Mouse (Mus musculus) activated CD4-positive, CD25-positive, alpha-beta regulatory T cell, adult 9 weeks (primary cell): ENCODE data around the gene Tssk1. TPM values are rescaled to one million over a fixed set of nuclear protein-coding genes. Genes with fewer than 3 reads are reported as not detected.

Experiments
- polyA plus RNA-seq: library from polyadenylated mRNA; unstranded; fragments of 100-300 nt; shearing (Covaris generic); gene quantifications from one replicate; pipeline ENCODE4 v1.2.1, GENCODE M21; 2017

Gene Tssk1
- polyA plus RNA-seq, result not detected

GRCm38 (mm10) chr16:17893923-17894322, at the start of gene Tssk1:
Tssk1 (plus strand) TSS chr16:17894223.

GRCm38 (mm10) chr16:17891567-17891959, 2.5 kb upstream of the Tssk1 start, which contains the start of gene Gm20518:
Gm20518 (minus strand) TSS chr16:17891671.

GRCm38 (mm10) chr16:17898462-17898861, 4.4 kb downstream of the Tssk1 start, which contains the start of the genes Dgcr2 and Tssk2:
Dgcr2 (minus strand) TSS chr16:17898562.
Tssk2 (plus strand) TSS chr16:17898637.

GRCm38 (mm10) chr16:17911052-17911595, 17.1 kb downstream of the Tssk1 start, which contains the start of gene Ess2:
Ess2 (minus strand) TSS chr16:17911348.

GRCm38 (mm10) chr16:17914307-17915249, 20.6 kb downstream of the Tssk1 start, which contains the start of gene Gsc2:
Gsc2 (minus strand) TSS chr16:17915059.

GRCm38 (mm10) chr16:17928087-17928580, 34.1 kb downstream of the Tssk1 start, which contains the start of gene Slc25a1:
Slc25a1 (minus strand) TSS chr16:17928219.

Other genes with a start within 250 kb of the Tssk1 start
- gene Ccdc74a, start 247.8 kb upstream of the Tssk1 start, polyA plus RNA-seq, result 0.67 TPM
- 167 TPM for gene Med15, start 161.3 kb upstream of the Tssk1 start, polyA plus RNA-seq
- gene Klhl22, start 134.6 kb upstream of the Tssk1 start, polyA plus RNA-seq, result 16.1 TPM
- not detected for gene Scarf2, start 96.9 kb upstream of the Tssk1 start, polyA plus RNA-seq
- gene B830017H08Rik, start 61.1 kb upstream of the Tssk1 start, polyA plus RNA-seq, result not detected
- gene Car15, start 55.9 kb upstream of the Tssk1 start, polyA plus RNA-seq, result 1.9 TPM
- 0.49 TPM for gene Gm20518, start 2.6 kb upstream of the Tssk1 start, polyA plus RNA-seq
- gene Dgcr2, start 4.3 kb downstream of the Tssk1 start, polyA plus RNA-seq, result 66.4 TPM
- gene Tssk2, start 4.4 kb downstream of the Tssk1 start, polyA plus RNA-seq, result 0.20 TPM
- 64.7 TPM for gene Ess2, start 17.1 kb downstream of the Tssk1 start, polyA plus RNA-seq
- gene Gsc2, start 20.8 kb downstream of the Tssk1 start, polyA plus RNA-seq, result not detected
- 18.7 TPM for gene Slc25a1, start 34.0 kb downstream of the Tssk1 start, polyA plus RNA-seq
- not detected for gene Vpreb2, start 86.2 kb downstream of the Tssk1 start, polyA plus RNA-seq
- gene Dgcr6, start 158.6 kb downstream of the Tssk1 start, polyA plus RNA-seq, result 31.6 TPM
- gene Prodh, start 196.0 kb downstream of the Tssk1 start, polyA plus RNA-seq, result 7.1 TPM
- gene Rtn4r, start 233.4 kb downstream of the Tssk1 start, polyA plus RNA-seq, result not detected